Mouse (Mus musculus) liver, postnatal 0 days (tissue): ENCODE results near the gene Actr5.

Experiments
- CTCF ChIP-seq: sonication (generic); IDR thresholded peaks from 2 replicates; pipeline ENCODE4 v1.5.1; 2016; ENCODE audit warnings: antibody characterized with exemption, low read depth
- EP300 ChIP-seq: IDR thresholded peaks from 2 replicates; pipeline ENCODE4 v1.6.1; 2016; ENCODE audit warnings: antibody characterized with exemption, low read depth, mild to moderate bottlenecking

GRCm38 (mm10) chr2:158672829-158673228 is 48.1 kb downstream of the Actr5 start:
- TF ChIP-seq CTCF (no peak), EP300 (peak; percentile 50)
